Mouse (Mus musculus): ENCODE data around the gene Zscan22. TPM values are rescaled to one million over a fixed set of nuclear protein-coding genes. Genes with fewer than 3 reads are reported as not detected.

The Zscan22 gene
- polyA plus RNA-seq, 1 experiment from 2014 or later = 4.4 TPM

DNA sequence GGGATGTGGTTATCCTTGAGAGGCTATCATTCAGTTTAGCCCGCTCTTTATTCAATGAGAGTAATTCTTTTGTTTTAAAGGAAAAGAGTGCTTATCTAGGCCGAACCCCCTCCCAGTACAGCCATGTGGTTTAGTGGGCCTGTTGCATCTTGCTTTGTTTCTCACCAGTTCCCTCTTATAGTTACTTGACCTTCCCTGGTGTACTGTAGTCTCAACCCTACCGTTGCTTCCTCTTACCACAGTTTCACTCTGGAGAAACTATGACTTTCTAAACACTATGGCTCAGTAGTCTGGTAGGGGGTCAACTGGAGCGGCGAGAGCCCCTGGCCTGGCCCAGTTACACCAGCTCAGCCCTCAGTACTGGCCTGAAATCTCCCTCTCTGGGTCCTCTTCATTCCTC, 10.0 kb upstream of the Zscan22 start:
- Histone ChIP-seq H3K27me3 (replicated peaks; ENCODE audit: control insufficient read depth, insufficient read depth, low read length) (no peaks in the 10 kb centered on the region), H3K9ac (ENCODE audit: low read depth, low read length) (no peak overlapping the region), H3K9me3 (ENCODE audit: control insufficient read depth) (no peaks in the 10 kb centered on the region), H3K4me1 (replicated peaks; ENCODE audit: control insufficient read depth, insufficient read depth, low read length) (no peaks in the 10 kb centered on the region), H3K4me2 (replicated peaks; ENCODE audit: low read depth) (no peak overlapping the region), H3K36me3 (ENCODE audit: control insufficient read depth, insufficient read depth) (peaks cover 40% of the 10 kb centered on the region; the same call in 1 of the 2 replicates), H3K27ac (ENCODE audit: low read depth, low read length) (no peak overlapping the region), H3K4me3 (ENCODE audit: low read depth, low read length) (no peak overlapping the region)
- no peak for ATAC-seq
- 87% methylated on average over 5 of the region's 5 CpGs for WGBS
- no peak for TF ChIP-seq CTCF (IDR thresholded peaks at IDR 0.05; ENCODE audit: low read depth)

GRCm38 (mm10) chr7:12890928-12891327, 6.7 kb upstream of the Zscan22 start:
- no peak overlapping the region for H3K27ac ChIP-seq (ENCODE audit: low read depth, low read length)
- no peak overlapping the region for H3K4me2 ChIP-seq (replicated peaks; ENCODE audit: low read depth)
- 92% methylated on average over 14 of the region's 14 CpGs for WGBS
- no peaks in the 10 kb centered on the region for H3K9me3 ChIP-seq (ENCODE audit: control insufficient read depth)
- TF ChIP-seq CTCF (IDR thresholded peaks at IDR 0.05; ENCODE audit: low read depth) = no peak
- ATAC-seq = no peak
- peaks cover 32% of the 10 kb centered on the region; the same call in 1 of the 2 replicates for H3K36me3 ChIP-seq (ENCODE audit: control insufficient read depth, insufficient read depth)
- no peaks in the 10 kb centered on the region for H3K27me3 ChIP-seq (replicated peaks; ENCODE audit: control insufficient read depth, insufficient read depth, low read length)
- no peak overlapping the region for H3K4me3 ChIP-seq (ENCODE audit: low read depth, low read length)
- H3K9ac ChIP-seq (ENCODE audit: low read depth, low read length) = no peak overlapping the region
- no peaks in the 10 kb centered on the region for H3K4me1 ChIP-seq (replicated peaks; ENCODE audit: control insufficient read depth, insufficient read depth, low read length)

- H3K9me3 ChIP-seq (ENCODE audit: control insufficient read depth) = no peaks in the 10 kb centered on the region
- no peak overlapping the region for H3K4me2 ChIP-seq (replicated peaks; ENCODE audit: low read depth)
- H3K27ac ChIP-seq (ENCODE audit: low read depth, low read length) = no peak overlapping the region
- H3K36me3 ChIP-seq (ENCODE audit: control insufficient read depth, insufficient read depth) = peaks cover 28% of the 10 kb centered on the region; the same call in 1 of the 2 replicates
- TF ChIP-seq CTCF (IDR thresholded peaks at IDR 0.05; ENCODE audit: low read depth) = no peak
- H3K4me1 ChIP-seq (replicated peaks; ENCODE audit: control insufficient read depth, insufficient read depth, low read length) = no peaks in the 10 kb centered on the region
- WGBS = 79% methylated on average over 1 of the region's 1 CpGs
- H3K9ac ChIP-seq (ENCODE audit: low read depth, low read length) = no peak overlapping the region
- H3K27me3 ChIP-seq (replicated peaks; ENCODE audit: control insufficient read depth, insufficient read depth, low read length) = no peaks in the 10 kb centered on the region
- ATAC-seq = no peak
- H3K4me3 ChIP-seq (ENCODE audit: low read depth, low read length) = no peak overlapping the region
Observed at GRCm38 (mm10) chr7:12891334-12891733, 6.3 kb upstream of the Zscan22 start.

- no peak for TF ChIP-seq CTCF (IDR thresholded peaks at IDR 0.05; ENCODE audit: low read depth)
- Histone ChIP-seq H3K9ac (ENCODE audit: low read depth, low read length) (no peak overlapping the region), H3K27me3 (replicated peaks; ENCODE audit: control insufficient read depth, insufficient read depth, low read length) (no peaks in the 10 kb centered on the region), H3K4me1 (replicated peaks; ENCODE audit: control insufficient read depth, insufficient read depth, low read length) (peaks cover 5% of the 10 kb centered on the region; the same call in 1 of the 2 replicates), H3K4me3 (ENCODE audit: low read depth, low read length) (no peak overlapping the region), H3K9me3 (ENCODE audit: control insufficient read depth) (no peaks in the 10 kb centered on the region), H3K27ac (ENCODE audit: low read depth, low read length) (no peak overlapping the region), H3K4me2 (replicated peaks; ENCODE audit: low read depth) (no peak overlapping the region), H3K36me3 (ENCODE audit: control insufficient read depth, insufficient read depth) (peaks cover 16% of the 10 kb centered on the region)
- ATAC-seq = no peak
- 88% methylated on average over 5 of the region's 5 CpGs for WGBS
Observed at GRCm38 (mm10) chr7:12901517-12901916, 3.9 kb downstream of the Zscan22 start.

DNA sequence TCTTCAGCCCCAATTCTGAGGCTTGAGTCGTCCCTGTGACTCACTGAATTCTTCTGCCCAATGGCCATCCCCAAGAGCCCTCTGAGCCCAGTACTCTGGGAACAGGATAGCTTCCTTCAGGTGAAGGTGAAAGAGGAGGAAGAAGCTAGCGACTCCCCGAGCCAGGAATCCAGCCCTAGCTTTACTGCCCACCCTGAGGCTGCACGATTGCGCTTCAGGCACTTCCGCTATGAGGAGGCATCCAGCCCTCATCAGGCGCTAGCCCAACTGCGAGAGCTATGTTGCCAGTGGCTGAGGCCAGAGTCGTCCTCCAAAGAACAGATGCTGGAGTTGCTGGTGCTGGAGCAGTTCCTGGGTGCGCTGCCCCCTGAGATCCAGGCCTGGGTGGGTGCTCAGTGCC, 6.0 kb downstream of the Zscan22 start:
- H3K4me3 ChIP-seq (ENCODE audit: low read depth, low read length) = no peak overlapping the region
- 0 out of 2 replicates have a peak overlapping the region, but pooled peaks have one; percentile 3 for H3K9ac ChIP-seq (ENCODE audit: low read depth, low read length)
- H3K36me3 ChIP-seq (ENCODE audit: control insufficient read depth, insufficient read depth) = peaks cover 26% of the 10 kb centered on the region
- no peak overlapping the region for H3K27ac ChIP-seq (ENCODE audit: low read depth, low read length)
- no peak for ATAC-seq
- TF ChIP-seq CTCF (IDR thresholded peaks at IDR 0.05; ENCODE audit: low read depth) = no peak
- no peaks in the 10 kb centered on the region for H3K27me3 ChIP-seq (replicated peaks; ENCODE audit: control insufficient read depth, insufficient read depth, low read length)
- 63% methylated on average over 10 of the region's 10 CpGs for WGBS
- H3K9me3 ChIP-seq (ENCODE audit: control insufficient read depth) = no peaks in the 10 kb centered on the region
- H3K4me1 ChIP-seq (replicated peaks; ENCODE audit: control insufficient read depth, insufficient read depth, low read length) = peaks cover under 1% of the 10 kb centered on the region; the same call in 1 of the 2 replicates
- H3K4me2 ChIP-seq (replicated peaks; ENCODE audit: low read depth) = no peak overlapping the region

DNA sequence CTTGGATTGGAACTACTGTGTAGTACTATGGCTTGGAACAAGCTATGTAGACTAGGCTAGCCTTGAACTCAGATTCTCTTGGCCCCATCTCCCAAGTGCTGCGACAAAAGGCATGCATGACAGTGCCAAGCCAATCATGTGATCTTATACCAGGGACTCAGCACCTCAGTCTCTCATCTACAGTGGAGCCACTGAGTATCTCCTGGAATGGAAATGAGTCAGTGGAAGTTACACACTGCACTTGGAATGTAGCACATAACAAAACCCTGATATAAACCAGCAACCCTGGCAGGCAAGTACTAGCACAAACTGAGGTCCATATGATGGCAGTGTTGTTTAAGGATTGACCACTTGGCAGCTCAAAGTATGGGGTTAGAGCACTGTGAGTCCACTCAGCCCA, 7.5 kb downstream of the Zscan22 start:
- H3K9ac ChIP-seq (ENCODE audit: low read depth, low read length) = no peak overlapping the region
- no peaks in the 10 kb centered on the region for H3K27me3 ChIP-seq (replicated peaks; ENCODE audit: control insufficient read depth, insufficient read depth, low read length)
- H3K4me3 ChIP-seq (ENCODE audit: low read depth, low read length) = no peak overlapping the region
- H3K4me1 ChIP-seq (replicated peaks; ENCODE audit: control insufficient read depth, insufficient read depth, low read length) = no peaks in the 10 kb centered on the region
- no peaks in the 10 kb centered on the region for H3K9me3 ChIP-seq (ENCODE audit: control insufficient read depth)
- 90% methylated on average over 1 of the region's 1 CpGs for WGBS
- H3K4me2 ChIP-seq (replicated peaks; ENCODE audit: low read depth) = no peak overlapping the region
- H3K27ac ChIP-seq (ENCODE audit: low read depth, low read length) = no peak overlapping the region
- peaks cover 30% of the 10 kb centered on the region for H3K36me3 ChIP-seq (ENCODE audit: control insufficient read depth, insufficient read depth)
- ATAC-seq = no peak
- no peak for TF ChIP-seq CTCF (IDR thresholded peaks at IDR 0.05; ENCODE audit: low read depth)
